ENCODE assay signal across 26 mouse cellular contexts in genomic region chr7:78433617-78434144, GRCm38 (mm10).
DNase-seq lines count a peak whose midpoint lies in the region; ATAC-seq and TF ChIP-seq lines count a peak whose summit lies in the region.
"Had no signal": no experiment of that assay in that cellular context is flagged by ENCODE, and none has a peak within 500 bp of the region (broad histone marks: within the 10 kb centered on the region; RNA-seq: fewer than 3 reads in every experiment).

No protein-coding gene starts in this region.

- no peak overlapping the region for H3K9ac ChIP-seq in forebrain, embryonic 13.5 days
- no peak overlapping the region for H3K9ac ChIP-seq in forebrain, postnatal 0 days
- no peak overlapping the region for H3K9ac ChIP-seq in lung, embryonic 14.5 days
- H3K9ac ChIP-seq in lung, postnatal 0 days (replicated peaks; ENCODE audit: low read depth): no peak overlapping the region
- H3K9ac ChIP-seq in midbrain, embryonic 13.5 days (replicated peaks): no peak overlapping the region
- H3K9ac ChIP-seq: heart, embryonic 15.5 days; intestine, embryonic 15.5 days; limb, embryonic 13.5 days; liver, embryonic 12.5 days; neural tube, embryonic 12.5 days had no signal

- H3K9me3 ChIP-seq in forebrain, embryonic 13.5 days (replicated peaks): no peaks in the 10 kb centered on the region
- H3K9me3 ChIP-seq in forebrain, postnatal 0 days (ENCODE audit: low read length): no peaks in the 10 kb centered on the region
- H3K9me3 ChIP-seq in lung, embryonic 14.5 days (ENCODE audit: low read depth, low read length): no peaks in the 10 kb centered on the region
- no peaks in the 10 kb centered on the region for H3K9me3 ChIP-seq in lung, postnatal 0 days (ENCODE audit: low read length)
- no peaks in the 10 kb centered on the region for H3K9me3 ChIP-seq in midbrain, embryonic 13.5 days
- H3K9me3 ChIP-seq: forebrain, embryonic 10.5 days; heart, embryonic 15.5 days; hindbrain, embryonic 10.5 days; intestine, embryonic 15.5 days; limb, embryonic 13.5 days; liver, embryonic 12.5 days; neural tube, embryonic 12.5 days had no signal

- H3K4me2 ChIP-seq in forebrain, embryonic 13.5 days: no peak overlapping the region
- H3K4me2 ChIP-seq in forebrain, postnatal 0 days (ENCODE audit: low read depth): no peak overlapping the region
- no peak overlapping the region for H3K4me2 ChIP-seq in lung, embryonic 14.5 days
- H3K4me2 ChIP-seq in lung, postnatal 0 days (replicated peaks; ENCODE audit: low read depth, low read length): no peak overlapping the region
- no peak overlapping the region for H3K4me2 ChIP-seq in midbrain, embryonic 13.5 days (replicated peaks)
- H3K4me2 ChIP-seq: heart, embryonic 15.5 days; intestine, embryonic 15.5 days; limb, embryonic 13.5 days; liver, embryonic 12.5 days; neural tube, embryonic 12.5 days had no signal

- DNase-seq in forebrain, postnatal 0 days: no peak
- peak; percentile 56 for DNase-seq in lung, embryonic 14.5 days
- DNase-seq in lung, adult 2 months: no peak
- peak; percentile 22 for DNase-seq in lung, postnatal 0 days (ENCODE audit: low spot score)
- DNase-seq in layer of hippocampus, postnatal 14 days (ENCODE audit: low spot score in 2 of 2): no peak
- no peak for DNase-seq in layer of hippocampus, adult 9-11 months
- DNase-seq: adrenal gland, postnatal 14 days; cerebellum, adult 11 months; cerebellum, adult 9-11 months; gastrocnemius, postnatal 10 days; kidney, adult 8-10 months; kidney, postnatal 14 days; thymus, adult 2 months had no signal

- TF ChIP-seq CTCF in forebrain, postnatal 0 days (IDR thresholded peaks at IDR 0.05; ENCODE audit: low read depth): no peak
- TF ChIP-seq CTCF in lung, embryonic 14.5 days (IDR thresholded peaks at IDR 0.05; ENCODE audit: low read depth): no peak
- no peak for TF ChIP-seq CTCF in lung, adult 2 months (IDR thresholded peaks at IDR 0.05; ENCODE audit: insufficient read depth, low read length)
- TF ChIP-seq CTCF in lung, postnatal 0 days (IDR thresholded peaks at IDR 0.05): no peak

- WGBS in forebrain, embryonic 13.5 days: 29% methylated on average over 5 of the region's 5 CpGs
- WGBS in forebrain, postnatal 0 days: 24% methylated on average over 5 of the region's 5 CpGs
- 29% methylated on average over 5 of the region's 5 CpGs for WGBS in lung, embryonic 14.5 days
- WGBS in lung, adult 2 months: 39% methylated on average over 5 of the region's 5 CpGs
- WGBS in lung, postnatal 0 days: 33% methylated on average over 5 of the region's 5 CpGs
- WGBS in midbrain, embryonic 13.5 days: 13% methylated on average over 5 of the region's 5 CpGs

- no peak overlapping the region for H3K4me3 ChIP-seq in forebrain, embryonic 13.5 days
- no peak overlapping the region for H3K4me3 ChIP-seq in forebrain, postnatal 0 days (ENCODE audit: low read depth, low read length)
- H3K4me3 ChIP-seq in lung, embryonic 14.5 days (ENCODE audit: low read depth, low read length): no peak overlapping the region
- H3K4me3 ChIP-seq in lung, adult 2 months (replicated peaks; ENCODE audit: extremely low read depth, low read depth, low read length): no peak overlapping the region
- no peak overlapping the region for H3K4me3 ChIP-seq in lung, postnatal 0 days (ENCODE audit: low read depth, low read length)
- H3K4me3 ChIP-seq in midbrain, embryonic 13.5 days (replicated peaks): no peak overlapping the region
- H3K4me3 ChIP-seq: forebrain, embryonic 10.5 days; heart, embryonic 15.5 days; hindbrain, embryonic 10.5 days; intestine, embryonic 15.5 days; limb, embryonic 13.5 days; liver, embryonic 12.5 days; megakaryocyte, embryonic 14.5 days; neural tube, embryonic 12.5 days had no signal

- H3K27me3 ChIP-seq in forebrain, embryonic 13.5 days: no peaks in the 10 kb centered on the region
- H3K27me3 ChIP-seq in forebrain, postnatal 0 days (ENCODE audit: insufficient read depth, low read length): no peaks in the 10 kb centered on the region
- no peaks in the 10 kb centered on the region for H3K27me3 ChIP-seq in lung, embryonic 14.5 days (ENCODE audit: insufficient read depth, low read length)
- H3K27me3 ChIP-seq in lung, postnatal 0 days (replicated peaks; ENCODE audit: insufficient read depth, low read length): no peaks in the 10 kb centered on the region
- H3K27me3 ChIP-seq in midbrain, embryonic 13.5 days: no peaks in the 10 kb centered on the region
- H3K27me3 ChIP-seq: heart, embryonic 15.5 days; intestine, embryonic 15.5 days; limb, embryonic 13.5 days; liver, embryonic 12.5 days; megakaryocyte, embryonic 14.5 days; neural tube, embryonic 12.5 days had no signal

- no peak for TF ChIP-seq EP300 in lung, postnatal 0 days (IDR thresholded peaks at IDR 0.05)

- H3K27ac ChIP-seq in forebrain, embryonic 13.5 days: no peak overlapping the region
- H3K27ac ChIP-seq in forebrain, postnatal 0 days (ENCODE audit: low read depth, low read length): no peak overlapping the region
- H3K27ac ChIP-seq in lung, embryonic 14.5 days (ENCODE audit: low read depth): no peak overlapping the region
- no peak overlapping the region for H3K27ac ChIP-seq in lung, postnatal 0 days (ENCODE audit: low read length)
- 0 out of 2 replicates have a peak overlapping the region, but pooled peaks have one; percentile 6 for H3K27ac ChIP-seq in midbrain, embryonic 13.5 days
- H3K27ac ChIP-seq: forebrain, embryonic 10.5 days; heart, embryonic 15.5 days; hindbrain, embryonic 10.5 days; intestine, embryonic 15.5 days; limb, embryonic 13.5 days; liver, embryonic 12.5 days; neural tube, embryonic 12.5 days; stomach, postnatal 0 days had no signal

- peaks cover 7% of the 10 kb centered on the region; the same call in 1 of the 2 replicates for H3K4me1 ChIP-seq in forebrain, embryonic 13.5 days
- no peaks in the 10 kb centered on the region for H3K4me1 ChIP-seq in forebrain, postnatal 0 days (ENCODE audit: insufficient read depth)
- H3K4me1 ChIP-seq in lung, embryonic 14.5 days (ENCODE audit: insufficient read depth): no peaks in the 10 kb centered on the region
- H3K4me1 ChIP-seq in lung, adult 2 months (ENCODE audit: control insufficient read depth, insufficient read depth, low read length): no peaks in the 10 kb centered on the region
- H3K4me1 ChIP-seq in lung, postnatal 0 days (ENCODE audit: insufficient read depth, low read depth, low read length): no peaks in the 10 kb centered on the region
- peaks cover 9% of the 10 kb centered on the region; the same call in 1 of the 2 replicates for H3K4me1 ChIP-seq in midbrain, embryonic 13.5 days (replicated peaks)
- H3K4me1 ChIP-seq: heart, embryonic 15.5 days; intestine, embryonic 15.5 days; limb, embryonic 13.5 days; liver, embryonic 12.5 days; megakaryocyte, embryonic 14.5 days; neural tube, embryonic 12.5 days had no signal

- no peaks in the 10 kb centered on the region; the same call in 1 of the 2 replicates for H3K36me3 ChIP-seq in forebrain, embryonic 13.5 days (ENCODE audit: poor library complexity, severe bottlenecking)
- H3K36me3 ChIP-seq in forebrain, postnatal 0 days (ENCODE audit: insufficient read depth): peaks cover 3% of the 10 kb centered on the region; the same call in 1 of the 2 replicates
- H3K36me3 ChIP-seq in lung, embryonic 14.5 days (ENCODE audit: insufficient read depth): no peaks in the 10 kb centered on the region
- no peaks in the 10 kb centered on the region for H3K36me3 ChIP-seq in lung, postnatal 0 days (ENCODE audit: insufficient read depth, low read length)
- H3K36me3 ChIP-seq in midbrain, embryonic 13.5 days: 0 out of 2 replicates have a peak, but pooled peaks cover 6% of the 10 kb centered on the region
- H3K36me3 ChIP-seq: forebrain, embryonic 10.5 days; heart, embryonic 15.5 days; hindbrain, embryonic 10.5 days; intestine, embryonic 15.5 days; limb, embryonic 13.5 days; liver, embryonic 12.5 days; neural tube, embryonic 12.5 days had no signal

- no peak for TF ChIP-seq POLR2A in lung, adult 2 months (IDR thresholded peaks at IDR 0.05; ENCODE audit: borderline replicate concordance, extremely low read depth, low read depth, low read length)

- peak; percentile 30; the same call in 1 of the 2 replicates for ATAC-seq in forebrain, embryonic 13.5 days
- no peak for ATAC-seq in forebrain, postnatal 0 days
- peak; percentile 38; the same call in 1 of the 2 replicates for ATAC-seq in lung, embryonic 14.5 days (ENCODE audit: insufficient read depth)
- ATAC-seq in lung, postnatal 0 days: no peak
- peak; percentile 45; the same call in 1 of the 2 replicates for ATAC-seq in midbrain, embryonic 13.5 days
- ATAC-seq: CD4-positive, CD25-positive, alpha-beta regulatory T cell, adult 4 months; hindbrain, embryonic 16.5 days; intestine, embryonic 15.5 days; liver, embryonic 12.5 days had no signal

Comparison
In these comparisons a context has a peak if more than half of its experiments do, and no peak if none do; other contexts are left out.
1. ATAC-seq: peak in forebrain, embryonic 13.5 days (single experiment), lung, embryonic 14.5 days (single experiment) and midbrain, embryonic 13.5 days (single experiment); none in forebrain, postnatal 0 days (single experiment) and lung, postnatal 0 days (single experiment).
2. DNase-seq: peak in lung, embryonic 14.5 days (single experiment) and lung, postnatal 0 days (single experiment); none in forebrain, postnatal 0 days (single experiment), lung, adult 2 months (single experiment), layer of hippocampus, postnatal 14 days (0 of 2) and layer of hippocampus, adult 9-11 months (single experiment).